Mouse (Mus musculus) embryo, embryonic 11.5 days (tissue): Measurements from ENCODE around the gene Pex26.

Experiments
- DNase-seq: peaks from one replicate; pipeline ENCODE4 v3.0.0-alpha.2; 2012; ENCODE audit warnings: low read depth, low spot score

Pex26 gene

GRCm38 (mm10) chr6:121183414-121184173 is at the start of gene Pex26:
Pex26 (plus strand) TSS chr6:121183667.
- peak; percentile 85 for DNase-seq

DNA sequence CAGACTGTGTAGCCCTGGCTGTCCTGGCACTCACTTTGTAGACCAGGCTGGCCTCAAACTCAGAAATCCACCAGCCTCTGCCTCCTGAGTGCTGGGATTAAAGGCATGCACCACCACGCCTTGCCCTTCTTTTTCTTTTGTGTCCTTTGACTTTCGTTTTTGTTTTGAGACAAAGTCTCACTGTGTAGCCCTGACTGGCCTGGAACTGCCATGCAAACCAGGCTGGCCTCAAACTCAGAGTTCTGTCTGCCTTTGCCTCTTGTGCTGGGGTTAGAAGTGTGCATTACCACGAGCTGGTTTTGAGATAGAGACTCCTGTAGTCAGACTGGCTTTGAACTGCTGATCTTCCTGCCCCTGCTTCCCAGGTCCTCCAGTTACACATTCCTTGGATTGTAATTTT is 49.2 kb upstream of the Pex26 start:
- DNase-seq: no peak

- DNase-seq: no peak
These were observed 48.6 kb upstream of the Pex26 start for GRCm38 (mm10) chr6:121134884-121135283.

DNA sequence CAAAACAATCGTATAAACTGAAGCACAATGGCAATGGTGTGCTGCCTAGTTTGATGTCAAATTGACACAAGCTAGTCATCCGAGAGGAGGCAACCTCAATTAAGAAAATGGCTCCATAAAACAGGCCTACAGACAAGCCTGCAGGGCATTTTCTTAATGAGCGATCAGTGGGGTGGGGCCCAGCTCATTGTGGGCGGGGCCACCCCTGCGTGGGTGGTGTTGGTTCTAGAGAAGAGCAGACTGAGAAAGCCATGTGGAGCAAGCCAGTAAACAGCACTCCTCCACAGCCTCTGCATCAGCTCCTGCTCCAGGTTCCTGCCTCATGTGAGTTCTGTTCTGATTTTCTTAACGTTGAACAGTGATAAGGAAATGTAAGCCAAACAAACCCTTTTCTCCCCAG is 46.2 kb upstream of the Pex26 start:
- DNase-seq: no peak

- no peak for DNase-seq
These were observed 45.0 kb upstream of the Pex26 start for GRCm38 (mm10) chr6:121138338-121139040.

DNA sequence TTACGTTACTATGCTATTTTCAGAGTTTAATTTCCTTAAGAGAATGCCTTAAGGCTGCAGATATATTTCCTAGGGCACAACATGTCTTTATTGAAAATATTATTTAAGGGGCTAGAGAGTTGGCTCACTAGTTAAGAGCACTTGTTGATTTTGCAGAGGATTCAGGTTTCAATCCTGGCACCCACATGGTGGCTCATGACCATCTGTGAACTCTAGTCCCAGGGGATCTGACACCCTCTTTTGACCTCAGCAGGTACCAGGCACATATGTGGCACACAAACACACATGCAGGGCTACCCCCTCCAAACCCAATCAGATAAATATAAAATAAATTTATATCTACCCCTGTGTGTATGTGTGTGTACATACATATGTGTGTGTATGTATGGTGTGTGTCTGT is 44.2 kb upstream of the Pex26 start:
- no peak for DNase-seq

DNA sequence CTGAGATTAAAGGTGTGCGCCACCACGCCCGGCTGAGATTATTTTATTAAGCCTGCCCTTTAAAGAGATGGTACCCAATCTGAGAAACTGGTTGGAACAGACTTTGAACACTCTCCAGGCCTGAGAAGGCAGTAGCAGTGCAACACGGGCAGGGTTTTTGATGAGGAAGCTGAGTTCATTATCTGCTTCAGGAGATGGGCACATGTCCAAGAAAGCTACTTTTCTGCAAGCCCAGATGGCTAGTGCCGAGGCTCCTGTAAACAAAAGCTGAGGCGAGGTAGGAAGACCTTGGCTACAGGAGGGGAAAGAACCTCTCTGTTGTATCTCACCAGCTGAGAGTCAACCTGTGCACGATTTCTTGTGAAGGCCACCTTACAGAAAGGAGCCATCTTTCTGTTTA is 41.2 kb upstream of the Pex26 start:
- DNase-seq: no peak

GRCm38 (mm10) chr6:121143439-121143838 is 40.0 kb upstream of the Pex26 start:
- no peak for DNase-seq

- no peak for DNase-seq
These were observed 39.4 kb upstream of the Pex26 start for GRCm38 (mm10) chr6:121144066-121144465.

DNA sequence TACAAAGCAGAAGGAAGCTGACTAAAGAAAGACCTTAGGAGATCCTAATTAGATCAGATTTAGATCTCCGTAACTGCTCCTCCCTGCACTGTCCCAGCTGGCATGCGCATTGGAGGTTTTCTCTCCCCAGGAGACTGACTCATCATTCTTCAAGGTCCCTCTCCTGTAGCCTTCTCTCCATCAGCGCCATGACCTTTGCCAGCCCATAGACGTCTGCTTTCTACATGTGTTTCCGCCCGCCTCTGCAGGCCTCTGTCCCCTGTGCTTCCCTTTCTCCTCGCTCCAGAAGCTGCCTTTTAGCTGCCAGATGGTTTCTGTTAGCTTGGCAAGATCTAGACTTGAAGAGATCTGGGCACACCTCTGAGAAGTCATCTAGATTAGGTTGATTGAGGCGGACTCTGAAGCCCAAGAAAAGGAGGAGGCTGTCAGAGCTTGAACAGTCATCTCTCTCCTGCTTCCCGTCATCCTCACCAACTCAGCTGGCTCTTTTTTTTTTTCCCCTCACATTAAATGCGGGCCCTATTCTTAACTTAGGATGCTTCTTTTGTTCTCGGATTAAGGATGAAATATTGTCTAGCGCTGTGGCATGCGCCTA is 38.4 kb upstream of the Pex26 start:
- no peak for DNase-seq

DNA sequence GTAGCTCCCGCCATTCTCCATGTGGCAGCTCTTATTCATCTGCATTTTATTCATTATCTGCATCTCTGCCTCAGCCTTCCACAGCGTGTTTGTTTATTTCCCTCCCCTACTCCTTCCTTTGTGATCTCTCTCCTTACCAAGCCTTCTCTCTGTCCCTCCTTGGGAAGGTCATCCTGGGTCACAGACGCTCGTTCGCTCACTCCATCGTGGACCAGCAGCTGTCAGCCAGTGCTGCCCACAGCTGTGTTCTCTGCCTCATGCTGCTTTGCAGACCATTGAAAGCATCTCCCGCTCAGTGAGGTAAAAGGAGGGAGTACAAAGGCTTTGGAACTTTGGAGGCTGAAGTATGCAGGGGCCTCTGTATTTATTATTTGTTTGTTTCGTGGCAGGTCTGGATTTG is 37.6 kb upstream of the Pex26 start:
- DNase-seq: no peak

GRCm38 (mm10) chr6:121146798-121147197 is 36.7 kb upstream of the Pex26 start:
- DNase-seq: no peak

- no peak for DNase-seq
These were observed 35.1 kb upstream of the Pex26 start for GRCm38 (mm10) chr6:121148360-121148759.

- no peak for DNase-seq
These were observed 34.0 kb upstream of the Pex26 start for GRCm38 (mm10) chr6:121149420-121149819.

DNA sequence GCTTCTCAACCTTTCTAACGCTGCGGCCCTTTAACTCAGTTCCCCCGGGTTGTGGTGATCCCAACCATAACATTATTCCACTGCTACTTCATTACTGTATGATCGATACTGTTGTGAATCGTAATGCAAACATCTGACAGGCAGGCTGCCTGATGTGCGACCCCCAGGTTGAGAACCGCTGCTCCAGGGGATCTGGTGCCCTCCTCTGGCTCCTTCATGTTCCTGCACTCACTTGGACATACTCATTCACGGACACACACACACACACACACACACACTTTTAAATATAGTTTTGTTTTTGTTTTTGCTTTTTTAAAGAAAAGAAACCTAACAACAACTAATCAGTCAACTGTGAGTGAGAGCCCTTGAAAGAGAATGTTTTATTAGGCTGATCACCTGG is 33.3 kb upstream of the Pex26 start:
- no peak for DNase-seq

GRCm38 (mm10) chr6:121151732-121152131 is 31.7 kb upstream of the Pex26 start:
- DNase-seq: no peak

DNA sequence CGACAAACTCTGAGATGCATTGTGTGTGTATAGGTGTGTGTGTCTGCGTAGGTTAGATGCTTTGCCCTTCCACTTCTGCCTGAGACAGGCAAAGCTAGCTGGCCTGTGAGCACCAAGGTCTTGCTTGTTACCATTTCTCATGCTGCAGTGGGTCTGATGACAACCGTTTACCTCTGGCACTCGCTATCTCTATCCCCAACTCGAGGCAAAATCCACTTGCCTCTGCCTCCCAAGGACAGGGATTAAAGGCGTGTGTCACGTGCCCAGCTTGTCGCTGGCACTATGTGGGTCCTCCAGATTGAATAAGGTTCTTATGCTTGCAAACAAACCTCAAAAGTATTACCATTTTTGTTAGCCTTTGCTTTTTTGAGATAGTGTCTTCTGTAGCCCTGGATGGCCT is 30.3 kb upstream of the Pex26 start:
- DNase-seq: no peak

- DNase-seq: no peak
These were observed 28.8 kb upstream of the Pex26 start for GRCm38 (mm10) chr6:121154451-121155300.

DNA sequence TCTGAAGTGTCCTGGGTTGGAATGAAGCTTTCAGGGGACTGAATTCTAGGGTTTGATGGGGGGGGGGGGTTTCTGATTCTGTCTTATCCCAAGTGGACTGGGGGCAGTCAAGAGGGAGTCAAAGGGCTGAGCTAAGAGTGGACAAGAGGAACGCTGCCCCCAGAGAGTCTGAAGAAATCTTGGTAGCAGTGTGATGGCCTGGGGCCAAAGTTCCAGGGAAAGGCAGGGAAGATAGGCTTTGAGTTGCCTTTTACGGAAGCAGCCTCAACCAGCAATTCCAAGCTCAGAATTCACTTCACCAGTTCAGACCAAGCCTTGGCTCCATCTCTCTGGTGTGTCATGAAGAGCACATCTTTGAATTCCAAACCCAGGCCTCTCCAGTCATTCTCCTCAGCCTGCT is 27.4 kb upstream of the Pex26 start:
- no peak for DNase-seq

DNA sequence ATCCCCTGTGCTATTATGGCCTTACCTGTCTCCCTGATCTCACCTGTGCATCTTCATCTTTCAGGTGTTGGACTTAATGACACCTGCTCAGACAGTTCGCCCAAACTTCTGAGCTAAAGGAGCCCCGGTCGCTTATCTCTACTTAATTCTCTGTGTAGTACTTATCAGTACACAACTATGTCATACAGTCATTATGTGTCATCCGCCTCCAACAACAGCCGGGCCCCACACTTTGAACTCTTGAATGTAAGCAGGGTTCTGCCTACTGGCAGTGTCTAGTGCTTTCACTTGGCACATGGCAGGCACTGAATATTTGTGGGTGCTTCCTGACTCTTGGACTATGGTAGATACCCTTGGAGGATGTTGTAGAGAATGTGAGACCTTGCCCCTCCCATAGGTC is 23.9 kb upstream of the Pex26 start:
- no peak for DNase-seq

- DNase-seq: no peak
These were observed 23.3 kb upstream of the Pex26 start for GRCm38 (mm10) chr6:121160126-121160525.

DNA sequence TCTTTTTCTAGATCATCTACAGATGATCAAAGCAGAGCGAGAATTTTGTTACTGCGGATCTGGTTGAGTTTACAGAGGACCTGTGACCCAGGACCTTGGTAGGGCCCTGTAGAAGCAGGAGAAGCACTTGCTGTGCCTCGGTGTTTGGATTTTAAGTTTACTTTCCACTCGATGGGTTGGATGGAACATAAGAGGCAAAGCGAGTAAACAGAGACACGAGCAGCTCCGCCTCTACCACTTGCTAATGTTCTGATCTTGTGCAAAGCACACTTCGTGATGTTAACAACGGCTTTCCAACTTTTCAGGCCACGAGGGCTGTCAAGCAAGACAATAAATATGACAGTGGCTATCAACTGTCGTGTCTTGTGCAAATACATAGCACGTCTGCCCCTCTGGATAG is 20.9 kb upstream of the Pex26 start:
- no peak for DNase-seq
